Mouse (Mus musculus) limb, embryonic 10.5 days (tissue): ENCODE measurements around the gene Ttll8. TPM values are rescaled to one million over a fixed set of nuclear protein-coding genes. Genes with fewer than 3 reads are reported as not detected.
A peak's percentile ranks its signal among the peaks of the same experiment; 100 is the strongest.

Source experiments
- DNase-seq: peaks from one replicate; pipeline ENCODE4 v3.0.0-alpha.2; 2017; ENCODE audit warnings: low spot score
- H3K27ac ChIP-seq: fragments of 300-500 bp; sonication (generic); 2 replicates; pipeline ENCODE4 v1.5.1; 2016; ENCODE audit warnings: mild to moderate bottlenecking
- H3K27me3 ChIP-seq: fragments of 300-500 bp; sonication (generic); 2 replicates; pipeline ENCODE4 v1.6.1; 2016; ENCODE audit warnings: low read depth, mild to moderate bottlenecking; ENCODE audit not compliant: poor library complexity, severe bottlenecking
- H3K36me3 ChIP-seq: fragments of 300-500 bp; sonication (generic); 2 replicates; pipeline ENCODE4 v1.6.1; 2016; ENCODE audit warnings: mild to moderate bottlenecking, moderate library complexity
- H3K4me1 ChIP-seq: fragments of 300-500 bp; sonication (generic); 2 replicates; pipeline ENCODE4 v1.6.1; 2016
- H3K4me3 ChIP-seq: fragments of 300-500 bp; sonication (generic); 2 replicates; pipeline ENCODE4 v1.5.1; 2016; ENCODE audit warnings: mild to moderate bottlenecking, moderate library complexity
- H3K9me3 ChIP-seq: fragments of 300-500 bp; sonication (generic); replicated peaks from 2 replicates; pipeline ENCODE4 v1.6.1; 2016; ENCODE audit warnings: mild to moderate bottlenecking
- WGBS: fragments of 180-500 bp; shearing (Covaris S2); methylation state at CpG from one replicate; pipeline ENCODE4 v1.1.7; 2016; 5-methylcytosine and 5-hydroxymethylcytosine counted together
- polyA plus RNA-seq: library from polyadenylated mRNA; unstranded; fragments of >200 nt; fragmentation: Nextera tagmentation; extraction: Ambion mirVana; gene quantifications from 2 replicates; pipeline ENCODE4 v1.2.1, GENCODE M21; 2016

The Ttll8 gene
- polyA plus RNA-seq, 1 experiment from 2014 or later, result not detected

DNA sequence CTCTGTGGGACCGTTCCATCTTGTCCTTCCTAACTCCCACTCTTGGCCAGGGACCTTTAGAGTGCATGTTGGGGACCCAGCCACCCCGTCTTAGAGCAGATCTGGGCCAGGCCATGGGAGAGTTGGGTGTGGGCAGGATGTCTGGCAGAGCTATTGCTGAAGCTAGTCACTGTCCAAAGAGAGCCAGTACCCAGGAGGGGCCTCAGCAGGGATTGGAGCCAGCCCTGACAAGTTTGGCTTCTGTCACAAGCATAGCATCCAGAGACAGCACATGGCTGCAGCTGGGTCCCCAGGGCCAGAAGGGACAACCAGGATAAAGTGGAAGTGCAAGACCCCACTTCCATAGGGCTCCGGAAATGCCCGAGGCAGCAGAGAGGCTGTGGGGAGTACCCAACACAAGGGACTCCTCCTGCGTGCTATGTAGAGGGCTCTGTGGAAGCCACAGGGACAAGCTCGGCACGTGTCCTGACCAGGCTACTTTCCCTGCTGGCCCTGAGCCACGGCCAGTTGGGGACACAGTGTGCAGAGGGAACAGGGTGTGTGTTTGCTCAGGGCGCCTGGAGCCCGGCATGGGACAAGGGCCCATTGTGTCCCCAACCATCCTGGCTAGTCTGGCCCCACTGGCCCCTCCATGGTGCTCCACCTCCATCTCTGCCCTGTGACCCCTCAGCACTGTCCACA lies 103.9 kb downstream of the Ttll8 start:
- WGBS, result 72% methylated on average over 10 of the region's 10 CpGs
- no peaks in the 10 kb centered on the region for H3K9me3 ChIP-seq
- H3K27me3 ChIP-seq, result no peaks in the 10 kb centered on the region
- peak overlapping the region; percentile 42; the same call in 1 of the 2 replicates for H3K27ac ChIP-seq
- peaks cover 24% of the 10 kb centered on the region for H3K4me1 ChIP-seq
- DNase-seq, result no peak
- no peaks in the 10 kb centered on the region for H3K36me3 ChIP-seq
- H3K4me3 ChIP-seq, result no peak overlapping the region

DNA sequence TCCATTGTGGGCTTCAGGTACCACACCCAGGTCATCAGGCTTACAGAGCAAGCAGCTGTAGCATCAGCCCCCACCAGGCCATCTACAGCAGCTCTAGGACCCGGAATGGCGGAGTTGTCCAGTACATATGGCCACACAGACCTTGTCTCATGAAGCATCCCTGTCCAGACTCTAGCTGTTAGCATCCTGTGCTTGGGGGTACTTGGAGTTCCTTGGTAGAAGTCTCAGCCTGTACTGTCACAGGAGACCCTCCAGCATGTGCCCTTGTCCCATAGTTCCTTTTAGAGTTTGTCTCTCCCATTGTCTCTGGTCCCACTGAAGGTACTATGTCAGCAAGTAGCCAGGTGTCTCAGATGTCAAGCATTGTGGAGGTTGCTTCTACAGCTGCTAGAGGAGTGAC lies 104.6 kb downstream of the Ttll8 start:
- Histone ChIP-seq H3K4me3 (no peak overlapping the region), H3K9me3 (no peaks in the 10 kb centered on the region), H3K36me3 (no peaks in the 10 kb centered on the region), H3K27ac (no peak overlapping the region), H3K27me3 (no peaks in the 10 kb centered on the region), H3K4me1 (peaks cover 19% of the 10 kb centered on the region)
- 96% methylated on average over 2 of the region's 2 CpGs for whole genome bisulfite sequencing
- no peak for DNase-seq

DNA sequence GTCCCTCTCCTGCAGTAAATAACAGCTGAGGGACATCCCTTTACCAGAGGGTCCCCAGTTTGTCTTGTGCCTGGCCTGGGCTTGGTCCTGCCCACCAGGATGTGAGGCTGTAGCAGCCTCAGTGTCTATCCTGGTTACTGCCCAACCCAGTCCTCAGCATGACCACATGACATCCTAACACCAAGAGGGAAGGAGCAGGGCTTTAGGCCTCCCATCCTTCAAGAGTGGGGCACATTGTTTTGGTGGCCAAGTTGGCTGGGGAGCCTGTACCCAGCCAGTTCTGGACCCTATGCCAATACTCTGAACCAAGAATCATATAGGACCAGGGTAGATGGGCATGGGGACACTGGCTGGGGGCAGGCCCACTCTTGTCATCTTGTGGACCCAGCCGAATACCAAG lies 105.6 kb downstream of the Ttll8 start:
- H3K4me1 ChIP-seq, result peaks cover 15% of the 10 kb centered on the region
- H3K9me3 ChIP-seq, result no peaks in the 10 kb centered on the region
- no peak overlapping the region for H3K4me3 ChIP-seq
- no peak for DNase-seq
- WGBS, result 100% methylated on average over 1 of the region's 1 CpGs
- H3K27ac ChIP-seq, result no peak overlapping the region
- H3K27me3 ChIP-seq, result no peaks in the 10 kb centered on the region
- no peaks in the 10 kb centered on the region for H3K36me3 ChIP-seq

DNA sequence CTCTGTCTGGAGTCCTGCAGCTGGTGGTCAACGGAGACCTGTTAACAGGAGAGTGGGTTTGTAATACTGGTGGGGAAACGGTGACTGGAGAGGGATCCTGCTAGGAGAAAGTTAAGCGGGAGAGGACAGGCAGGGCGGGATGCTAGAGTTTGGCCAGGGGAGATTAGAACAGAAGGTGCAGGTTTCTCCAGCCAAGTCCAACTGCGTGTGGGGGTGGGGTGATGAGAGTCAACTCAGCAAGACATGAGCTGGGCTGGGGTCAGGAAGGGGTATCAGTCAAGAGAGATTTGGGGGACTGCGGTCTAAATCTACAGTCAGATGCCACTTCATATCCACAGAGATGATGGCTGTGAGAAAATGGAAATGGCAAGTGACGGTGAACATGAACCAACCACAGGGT lies 109.3 kb downstream of the Ttll8 start:
- no peaks in the 10 kb centered on the region for H3K27me3 ChIP-seq
- no peaks in the 10 kb centered on the region for H3K9me3 ChIP-seq
- H3K4me3 ChIP-seq, result no peak overlapping the region
- DNase-seq, result no peak
- H3K4me1 ChIP-seq, result peaks cover 26% of the 10 kb centered on the region
- WGBS, result 87% methylated on average over 7 of the region's 7 CpGs
- H3K27ac ChIP-seq, result no peak overlapping the region
- no peaks in the 10 kb centered on the region for H3K36me3 ChIP-seq

DNA sequence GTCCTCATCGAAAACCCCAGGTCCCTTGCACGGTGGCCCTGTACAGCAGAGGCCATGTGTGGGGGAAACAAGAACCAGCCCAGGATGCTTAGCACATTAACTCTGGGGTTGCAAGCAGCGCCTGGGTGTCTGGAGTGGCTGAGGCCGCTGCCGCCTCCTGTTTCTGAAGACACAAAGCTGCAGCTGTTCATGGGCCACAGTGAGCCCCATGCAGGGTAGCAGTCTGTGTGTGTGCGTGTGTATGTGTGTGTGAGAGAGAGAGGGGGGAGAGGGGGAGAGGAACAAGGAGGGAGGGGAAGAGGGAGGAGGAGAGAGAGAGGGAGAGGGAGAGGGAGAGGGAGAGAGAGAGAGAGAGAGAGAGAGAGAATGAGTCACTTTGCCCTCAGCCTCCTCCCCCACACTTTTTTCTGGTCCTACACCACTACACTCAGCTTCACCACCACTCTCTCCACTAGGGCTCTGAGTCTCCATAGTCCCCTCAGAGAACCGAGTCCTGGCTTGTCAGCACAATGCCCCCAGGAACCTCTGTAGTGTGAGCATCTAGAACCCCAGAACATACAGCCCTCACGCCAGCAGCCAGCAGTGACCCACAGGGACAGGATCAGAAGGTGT lies 110.6 kb downstream of the Ttll8 start:
- DNase-seq, result no peak
- no peaks in the 10 kb centered on the region for H3K9me3 ChIP-seq
- H3K27me3 ChIP-seq, result no peaks in the 10 kb centered on the region
- H3K4me3 ChIP-seq, result no peak overlapping the region
- 50% methylated on average over 8 of the region's 8 CpGs for WGBS
- H3K4me1 ChIP-seq, result peaks cover 40% of the 10 kb centered on the region
- H3K27ac ChIP-seq, result peak overlapping the region; percentile 37
- no peaks in the 10 kb centered on the region for H3K36me3 ChIP-seq

DNA sequence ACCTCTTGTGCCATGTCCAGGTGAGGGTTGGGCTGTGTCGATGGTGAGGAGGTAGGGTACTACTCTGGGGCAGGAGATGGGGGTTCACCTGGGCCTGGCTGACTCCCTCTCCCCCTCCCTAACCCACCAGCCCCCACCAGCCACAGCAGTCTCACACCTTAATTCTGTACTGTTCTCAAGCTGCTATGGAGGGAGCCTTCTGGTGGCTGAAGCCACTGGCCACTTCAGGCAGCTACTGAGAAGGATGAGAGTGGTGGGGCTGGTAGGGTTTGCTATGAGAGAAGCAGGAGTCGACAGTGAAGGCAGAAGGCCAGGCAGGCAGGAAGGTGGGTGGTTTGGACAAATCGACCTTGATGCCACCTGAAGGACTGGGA lies 111.9 kb downstream of the Ttll8 start:
- Histone ChIP-seq H3K4me3 (no peak overlapping the region), H3K4me1 (peaks cover 50% of the 10 kb centered on the region), H3K9me3 (no peaks in the 10 kb centered on the region), H3K36me3 (no peaks in the 10 kb centered on the region), H3K27me3 (no peaks in the 10 kb centered on the region), H3K27ac (peak overlapping the region; percentile 53; the same call in 1 of the 2 replicates)
- 81% methylated on average over 3 of the region's 3 CpGs for WGBS
- DNase-seq, result no peak

DNA sequence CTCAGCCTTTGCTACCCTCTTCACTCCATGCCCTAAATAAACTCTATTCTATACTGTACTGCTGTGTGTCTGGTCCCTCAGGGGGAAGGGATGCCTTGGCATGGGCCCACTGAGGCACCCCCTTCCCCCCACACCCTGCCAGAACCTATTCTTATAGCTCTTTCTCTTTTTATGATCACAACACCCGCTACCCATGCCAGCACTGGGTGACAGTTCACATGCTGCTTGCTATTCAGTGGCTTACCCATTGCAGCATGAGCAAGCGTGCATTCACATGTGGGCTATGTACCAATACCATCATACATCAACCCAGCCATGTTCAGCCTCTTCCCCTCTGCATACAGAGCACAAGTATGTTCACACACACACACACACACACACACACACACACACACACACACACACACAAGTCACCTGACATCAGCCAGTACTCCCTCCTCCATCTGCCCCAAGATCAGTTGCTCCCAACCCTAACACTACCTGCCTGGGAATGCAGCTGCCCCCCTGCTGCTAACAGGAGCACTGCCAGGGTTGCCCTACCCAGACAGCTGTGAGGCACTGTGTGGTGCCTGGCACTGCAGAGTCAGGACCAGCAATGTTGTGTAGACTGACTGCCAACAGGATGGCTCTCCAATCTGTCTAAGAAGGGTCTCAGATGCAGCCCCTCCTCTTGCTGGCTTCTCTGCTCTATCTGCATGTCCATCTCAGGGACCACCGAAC lies 112.5 kb downstream of the Ttll8 start:
- no peaks in the 10 kb centered on the region for H3K27me3 ChIP-seq
- H3K9me3 ChIP-seq, result no peaks in the 10 kb centered on the region
- no peak overlapping the region for H3K4me3 ChIP-seq
- WGBS, result 87% methylated on average over 3 of the region's 3 CpGs
- DNase-seq, result no peak
- H3K36me3 ChIP-seq, result no peaks in the 10 kb centered on the region
- H3K4me1 ChIP-seq, result peaks cover 55% of the 10 kb centered on the region
- H3K27ac ChIP-seq, result peak overlapping the region; percentile 53; the same call in 1 of the 2 replicates

DNA sequence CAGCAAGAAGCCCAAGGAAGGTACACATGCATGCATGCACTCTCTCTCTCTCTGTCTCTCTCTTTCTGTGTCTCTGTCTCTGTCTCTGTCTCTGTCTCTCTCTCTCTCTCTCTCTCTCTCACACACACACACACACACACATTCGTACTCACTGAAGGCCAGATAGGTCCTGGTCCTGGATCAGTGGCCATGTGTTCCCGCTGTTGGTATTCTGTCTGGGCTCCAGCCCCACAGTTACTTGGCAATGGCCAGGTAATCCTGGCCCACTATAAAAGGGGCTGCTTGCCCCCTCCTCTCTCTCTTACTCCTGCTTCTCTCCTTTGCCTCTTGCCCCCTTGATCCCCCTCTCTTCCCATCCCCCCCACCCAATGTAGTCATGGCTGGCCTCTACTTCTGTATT lies 113.1 kb downstream of the Ttll8 start:
- H3K4me1 ChIP-seq, result peaks cover 60% of the 10 kb centered on the region

More for the DNA sequence above, 113.1 kb downstream of the Ttll8 start:
- 96% methylated on average over 2 of the region's 2 CpGs for WGBS
- H3K9me3 ChIP-seq, result no peaks in the 10 kb centered on the region
- no peak overlapping the region for H3K4me3 ChIP-seq
- peak overlapping the region; percentile 14; the same call in 1 of the 2 replicates for H3K27ac ChIP-seq
- DNase-seq, result no peak
- H3K27me3 ChIP-seq, result no peaks in the 10 kb centered on the region
- no peaks in the 10 kb centered on the region for H3K36me3 ChIP-seq

Other genes with a start within 250 kb of the Ttll8 start
- 23.9 and 26.5 TPM in 2 replicates for gene Brd1, start 220.2 kb downstream of the Ttll8 start, polyA plus RNA-seq
- 32.9 and 35.3 TPM in 2 replicates for gene Zbed4, start 202.8 kb downstream of the Ttll8 start, polyA plus RNA-seq
- 10.8 and 12.3 TPM in 2 replicates for gene Alg12, start 135.1 kb downstream of the Ttll8 start, polyA plus RNA-seq
- 98.5 and 99.0 TPM in 2 replicates for gene Creld2, start 134.8 kb downstream of the Ttll8 start, polyA plus RNA-seq
- gene Pim3, start 92.2 kb downstream of the Ttll8 start, polyA plus RNA-seq, result 46.6 and 48.2 TPM in 2 replicates
- gene Mlc1, start 24.6 kb upstream of the Ttll8 start, polyA plus RNA-seq, result not detected in 2 replicates
- gene Mov10l1, start 28.5 kb upstream of the Ttll8 start, polyA plus RNA-seq, result 0.11 and 0.18 TPM in 2 replicates
- gene Panx2, start 105.3 kb upstream of the Ttll8 start, polyA plus RNA-seq, result 0.09 and 0.44 TPM in 2 replicates
- gene Trabd, start 120.7 kb upstream of the Ttll8 start, polyA plus RNA-seq, result 59.5 and 62.1 TPM in 2 replicates
- 10.6 and 13.9 TPM in 2 replicates for gene Selenoo, start 134.7 kb upstream of the Ttll8 start, polyA plus RNA-seq
- 24.4 and 28.6 TPM in 2 replicates for gene Tubgcp6, start 168.7 kb upstream of the Ttll8 start, polyA plus RNA-seq
- gene Hdac10, start 174.3 kb upstream of the Ttll8 start, polyA plus RNA-seq, result 13.0 and 13.8 TPM in 2 replicates
- gene Mapk12, start 186.3 kb upstream of the Ttll8 start, polyA plus RNA-seq, result 21.5 and 26.4 TPM in 2 replicates
- gene Mapk11, start 195.2 kb upstream of the Ttll8 start, polyA plus RNA-seq, result 20.3 and 21.8 TPM in 2 replicates
- gene Plxnb2, start 226.4 kb upstream of the Ttll8 start, polyA plus RNA-seq, result 147 and 162 TPM in 2 replicates
- gene Dennd6b, start 242.1 kb upstream of the Ttll8 start, polyA plus RNA-seq, result 21.2 and 27.5 TPM in 2 replicates